Mouse (Mus musculus) large intestine, adult 2 months (tissue): Measurements from ENCODE around the gene Gng11. TPM values are rescaled to one million over a fixed set of nuclear protein-coding genes. Genes with fewer than 3 reads are reported as not detected.

Experiments used
- polyA plus RNA-seq: library from polyadenylated mRNA; depleted of rRNA; stranded (reverse); fragments of >200 nt; gene quantifications from 2 replicates; pipeline ENCODE4 v1.2.3, GENCODE M21; 2012; rRNA removed

Gene Gng11
- polyA plus RNA-seq, 1 experiment = 9.5 TPM

Other genes starting within 250 kb of the Gng11 start
- not detected in 2 replicates for gene Calcr, start 239.2 kb upstream of the Gng11 start, polyA plus RNA-seq
- 4.4 and 8.8 TPM in 2 replicates for gene Tfpi2, start 15.0 kb upstream of the Gng11 start, polyA plus RNA-seq
- not detected in 2 replicates for gene Gngt1, start 10.1 kb upstream of the Gng11 start, polyA plus RNA-seq
- gene Bet1, start 83.1 kb downstream of the Gng11 start, polyA plus RNA-seq = 13.5 and 27.2 TPM in 2 replicates